Mouse (Mus musculus): ENCODE data around the gene Ybx2.
A peak's percentile ranks its signal among the peaks of the same experiment; 100 is the strongest.
"Not testable (repeated sequence)": the region's sequence is repeated elsewhere in the genome, so short reads cannot be mapped to it uniquely, and the experiment has no call there.

The Ybx2 gene

DNA sequence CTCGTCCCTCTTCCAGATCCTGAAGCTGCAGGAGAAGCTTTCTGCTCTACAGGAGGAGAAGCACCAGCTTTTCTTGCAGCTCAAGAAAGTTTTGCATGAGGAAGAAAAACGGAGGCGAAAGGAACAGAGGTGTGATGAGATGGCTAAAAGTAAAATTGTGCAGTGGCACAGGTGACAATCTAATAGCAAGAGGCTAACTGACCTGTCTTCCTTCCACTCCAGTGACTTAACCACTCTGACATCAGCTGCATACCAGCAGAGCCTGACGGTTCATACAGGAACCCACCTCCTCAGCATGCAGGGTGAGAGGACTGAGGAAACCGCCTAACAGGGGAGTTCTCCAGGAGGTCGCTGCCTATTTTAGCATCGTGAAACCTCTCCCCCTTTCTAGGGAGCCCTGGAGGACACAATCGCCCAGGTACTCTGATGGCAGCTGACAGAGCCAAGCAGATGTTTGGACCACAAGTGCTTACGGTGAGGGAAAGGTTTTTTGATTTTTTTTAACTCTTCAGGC lies 20.6 kb upstream of the Ybx2 start:
- no peak for DNase-seq (ENCODE audit: low read depth)

DNA sequence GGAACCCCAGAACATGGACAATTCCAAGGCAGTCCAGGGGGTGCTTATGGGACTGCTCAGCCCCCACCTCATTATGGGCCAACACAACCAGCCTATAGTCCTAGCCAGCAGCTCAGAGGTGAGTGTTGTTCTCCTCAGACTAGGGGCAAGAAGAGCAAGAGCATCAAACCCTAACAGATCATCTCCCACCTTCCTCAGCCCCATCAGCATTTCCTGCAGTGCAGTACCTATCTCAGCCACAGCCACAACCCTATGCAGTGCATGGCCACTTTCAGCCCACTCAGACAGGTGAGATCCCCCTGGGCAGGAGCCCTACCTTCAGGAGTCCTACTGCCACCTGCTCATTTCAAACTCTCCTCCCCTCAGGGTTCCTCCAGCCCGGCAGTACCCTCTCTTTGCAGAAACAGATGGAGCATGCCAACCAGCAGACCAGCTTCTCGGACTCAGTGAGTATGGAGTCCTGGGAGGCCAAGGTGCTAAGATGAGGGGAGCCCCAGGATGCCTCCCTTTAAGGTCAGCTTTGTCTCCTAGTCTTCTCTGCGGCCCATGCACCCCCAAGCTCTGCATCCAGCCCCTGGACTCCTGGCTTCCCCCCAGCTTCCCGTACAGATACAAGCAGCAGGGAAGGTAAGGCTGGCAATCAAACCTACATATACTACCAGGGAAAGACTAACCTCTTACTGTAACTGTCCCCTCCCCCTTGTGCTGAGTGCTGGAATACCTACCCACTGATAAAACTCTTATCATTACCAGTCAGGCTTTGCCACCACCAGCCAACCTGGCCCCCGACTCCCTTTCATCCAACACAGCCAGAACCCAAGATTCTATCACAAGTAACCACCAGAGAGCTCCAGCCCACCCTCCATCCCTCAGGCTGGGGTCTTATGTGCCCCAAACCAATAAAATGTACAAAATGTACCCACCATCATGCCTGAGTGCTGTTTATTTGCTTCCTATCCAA lies 19.6 kb upstream of the Ybx2 start:
- no peak for DNase-seq (ENCODE audit: low read depth)

DNA sequence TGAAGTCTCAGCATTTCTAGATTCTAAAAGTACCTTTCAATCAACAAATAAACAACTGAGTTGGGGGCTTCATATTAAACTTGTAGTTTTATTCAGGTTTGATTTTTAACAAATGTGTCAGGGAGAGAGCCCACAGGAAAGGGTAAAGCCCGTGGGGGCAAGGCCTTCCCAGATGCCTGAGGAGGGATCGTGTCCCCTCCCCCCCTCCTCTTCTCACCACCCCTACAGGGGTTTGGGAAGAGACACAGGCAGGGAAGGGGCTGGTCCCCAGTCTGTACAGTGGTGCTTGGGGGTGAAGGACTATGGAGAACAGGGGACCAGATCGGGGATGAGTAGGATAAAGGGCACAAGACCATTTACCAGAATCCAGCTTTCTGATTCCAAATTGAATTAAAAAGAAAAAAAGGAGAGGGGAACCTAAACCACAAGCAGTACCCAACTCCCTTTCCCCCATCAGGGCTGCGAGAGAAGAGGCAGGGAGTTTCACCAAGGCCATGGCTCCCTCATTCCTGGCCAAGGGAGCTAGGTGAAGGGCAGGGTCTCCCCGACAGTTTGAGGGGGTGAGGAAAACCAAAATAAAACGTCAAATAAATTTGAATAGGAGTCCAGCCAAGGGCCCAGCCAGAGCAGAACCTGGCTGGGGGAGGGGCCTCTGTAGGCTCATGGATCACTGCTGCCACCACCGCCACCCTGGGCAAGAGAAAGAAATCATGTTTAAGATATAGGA lies 18.8 kb upstream of the Ybx2 start:
- DNase-seq (ENCODE audit: low read depth) = not testable (repeated sequence)

DNA sequence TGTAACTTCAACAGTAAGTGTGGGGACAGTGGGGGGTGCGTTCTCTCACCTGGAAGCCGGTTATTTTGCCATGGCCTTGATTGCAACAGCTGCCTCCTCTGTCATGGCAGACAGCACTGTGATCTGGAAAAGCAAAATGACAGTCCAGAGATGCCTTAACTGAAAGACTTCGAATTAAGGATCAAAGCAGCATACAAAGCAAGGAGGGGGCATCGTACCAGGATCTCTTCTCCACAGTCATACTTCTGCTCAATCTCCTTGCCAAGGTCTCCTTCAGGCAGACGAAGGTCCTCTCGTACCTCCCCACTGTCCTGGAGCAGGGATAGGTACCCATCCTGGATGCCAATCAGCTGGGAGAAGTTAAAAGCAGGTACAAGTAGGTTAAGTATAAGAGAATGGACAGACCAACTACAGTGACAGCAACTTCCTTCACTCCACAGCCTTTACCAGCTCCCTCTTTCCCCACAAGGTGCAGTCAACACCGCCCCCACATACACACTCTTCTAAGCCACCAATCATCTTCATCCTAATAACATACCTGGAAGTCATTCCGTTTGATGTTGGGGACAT lies 18.1 kb upstream of the Ybx2 start:
- no peak for DNase-seq (ENCODE audit: low read depth)

GRCm38 (mm10) chr11:69918118-69918517 lies 17.5 kb upstream of the Ybx2 start:
- no peak for DNase-seq (ENCODE audit: low read depth)

DNA sequence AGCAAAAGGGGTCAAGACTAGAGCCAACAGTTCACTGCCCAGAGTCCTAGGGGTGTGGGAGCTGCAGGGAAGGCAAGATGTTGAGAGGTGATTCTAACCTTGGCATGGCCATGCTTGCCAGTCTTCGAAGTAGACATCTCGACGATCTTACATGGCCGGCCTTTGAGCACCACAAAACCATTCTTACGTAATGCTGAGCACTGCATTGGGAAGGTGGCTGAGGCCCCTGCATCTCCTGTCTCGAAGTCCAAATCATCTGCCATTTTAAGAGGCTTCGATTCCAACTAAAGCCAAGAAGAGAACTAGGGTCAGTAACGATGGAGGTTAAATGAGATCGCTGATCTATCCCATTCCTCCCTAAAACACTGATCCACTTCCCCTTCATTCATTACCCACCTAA lies 16.5 kb upstream of the Ybx2 start:
- no peak for DNase-seq (ENCODE audit: low read depth)

DNA sequence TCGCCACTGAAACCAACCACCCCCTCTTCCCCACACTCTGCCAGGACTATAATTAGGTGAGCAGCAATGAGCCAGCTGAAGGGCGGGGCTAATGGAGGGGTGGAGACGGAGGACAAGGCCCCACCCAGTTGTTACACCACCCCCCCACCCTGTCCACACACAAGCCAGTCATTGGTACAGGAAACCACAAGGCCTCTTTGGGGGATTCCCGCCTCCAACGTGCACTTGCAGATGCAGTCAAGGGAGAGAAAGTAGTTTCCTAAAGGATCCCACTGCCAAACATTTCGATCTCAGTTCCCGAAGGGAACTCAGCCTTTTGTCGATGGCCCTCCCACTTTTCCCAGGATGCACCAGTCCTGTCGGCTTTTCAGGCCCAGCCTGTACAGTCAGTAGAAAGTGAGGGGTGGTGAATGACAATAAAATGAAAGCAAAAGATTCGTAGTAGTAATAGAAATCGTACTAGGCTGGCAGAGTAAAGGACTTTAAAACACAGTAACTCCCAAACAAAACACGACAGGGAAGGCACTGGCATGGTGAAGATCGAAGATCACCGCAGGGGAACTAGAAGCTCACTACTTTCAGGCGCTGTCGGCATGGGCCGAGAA lies 15.8 kb upstream of the Ybx2 start:
- peak; percentile 89 for DNase-seq (ENCODE audit: low read depth)

GRCm38 (mm10) chr11:69920266-69921031 lies 15.1 kb upstream of the Ybx2 start:
- DNase-seq (ENCODE audit: low read depth) = no peak

GRCm38 (mm10) chr11:69921114-69922011 lies 14.2 kb upstream of the Ybx2 start, which contains the start of gene Eif5a:
TSS of gene Eif5a (minus strand) at chr11:69921958.
- peak; percentile 100 for DNase-seq (ENCODE audit: low read depth)

- no peak for DNase-seq (ENCODE audit: low read depth)
These were observed 13.4 kb upstream of the Ybx2 start for GRCm38 (mm10) chr11:69922012-69922756.

GRCm38 (mm10) chr11:69922796-69923195 lies 12.8 kb upstream of the Ybx2 start:
- DNase-seq (ENCODE audit: low read depth) = no peak

DNA sequence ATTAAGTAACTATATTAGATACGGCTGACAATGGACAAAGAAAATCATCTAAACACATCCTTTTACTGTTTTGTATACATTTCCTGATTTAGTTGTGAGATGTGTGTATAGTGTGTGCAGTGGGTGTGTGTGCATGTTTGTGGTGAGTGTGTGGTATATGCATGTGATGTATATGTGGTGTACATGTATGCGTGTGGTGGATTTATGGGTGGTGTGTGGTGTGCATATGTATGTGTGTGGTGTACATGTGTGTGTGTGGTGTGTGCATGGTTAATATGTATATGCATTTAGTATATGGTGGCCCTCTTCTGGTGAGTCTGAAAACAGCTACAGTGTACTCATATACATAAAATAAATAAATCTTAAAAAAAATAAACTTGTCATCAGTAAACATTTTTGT lies 8.1 kb upstream of the Ybx2 start:
- DNase-seq (ENCODE audit: low read depth) = no peak

GRCm38 (mm10) chr11:69929712-69930111 lies 5.9 kb upstream of the Ybx2 start:
- DNase-seq (ENCODE audit: low read depth) = no peak

GRCm38 (mm10) chr11:69930176-69930575 lies 5.4 kb upstream of the Ybx2 start:
- not testable (repeated sequence) for DNase-seq (ENCODE audit: low read depth)

DNA sequence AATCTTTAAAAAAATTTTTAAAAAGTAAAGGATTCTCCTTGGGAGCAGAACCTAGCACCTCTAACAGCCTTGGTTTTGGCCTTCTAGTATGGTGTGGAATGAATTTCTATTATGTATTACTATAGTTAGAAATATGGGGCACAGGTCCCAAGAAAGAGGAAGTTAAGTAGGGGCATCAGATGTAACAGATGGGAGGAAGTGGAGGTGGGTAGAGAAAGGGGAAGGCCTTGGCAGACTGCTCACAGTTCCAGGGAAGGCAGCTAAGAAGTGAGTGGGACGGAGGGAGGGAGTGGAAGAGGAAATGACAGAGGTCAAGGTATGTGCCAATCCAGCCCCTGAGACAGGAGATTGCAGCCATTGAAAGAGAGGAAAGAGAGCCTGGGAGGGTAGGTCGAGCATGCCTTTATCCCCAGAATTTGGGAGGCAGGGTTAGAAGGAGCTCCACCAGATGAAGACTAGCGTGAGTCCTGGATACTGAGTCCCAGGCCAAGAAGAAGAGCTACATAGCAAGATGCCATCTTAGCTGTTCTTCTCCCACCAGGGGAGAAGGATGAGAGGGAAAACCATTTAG lies 4.5 kb upstream of the Ybx2 start:
- DNase-seq (ENCODE audit: low read depth) = no peak

DNA sequence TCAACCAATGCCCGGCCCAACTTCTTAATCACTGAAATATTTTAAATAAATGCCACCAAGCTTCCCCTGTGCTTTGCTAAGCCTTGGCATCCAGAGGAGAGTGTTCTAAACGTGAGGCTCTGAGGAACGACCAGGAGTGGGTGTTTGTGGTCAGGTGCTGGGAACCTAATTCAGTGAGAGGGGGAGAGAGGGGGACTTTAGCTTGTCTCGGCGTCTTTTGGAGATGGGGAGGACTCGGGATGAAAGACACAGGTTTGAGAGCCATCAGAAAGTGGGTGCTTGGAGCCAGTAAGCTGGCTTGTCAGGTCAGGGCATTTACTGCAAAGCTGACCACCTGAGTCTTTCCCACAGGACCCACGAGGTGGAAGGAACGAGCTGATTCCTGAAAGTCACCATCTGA lies 3.8 kb upstream of the Ybx2 start:
- no peak for DNase-seq (ENCODE audit: low read depth)

GRCm38 (mm10) chr11:69932254-69932653 lies 3.3 kb upstream of the Ybx2 start:
- no peak for DNase-seq (ENCODE audit: low read depth)

DNA sequence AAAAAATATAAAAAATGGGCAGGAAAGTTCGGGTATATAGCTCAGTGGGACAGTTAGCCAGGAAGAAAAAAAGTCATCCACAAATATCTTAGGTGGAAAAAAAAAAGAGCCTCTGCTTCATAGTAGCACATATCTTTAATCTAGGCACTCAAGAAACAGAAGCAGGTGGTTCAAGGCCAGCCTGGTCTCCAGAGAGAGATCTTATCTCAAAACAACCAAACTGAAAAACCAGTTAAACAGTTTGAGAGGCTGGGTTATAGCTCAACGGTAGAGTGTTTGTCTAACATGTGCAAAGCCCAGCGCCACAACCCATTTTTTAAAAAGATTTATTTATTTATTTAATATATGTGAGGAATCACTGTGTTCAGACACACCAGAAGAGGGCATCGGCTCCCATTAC lies 2.5 kb upstream of the Ybx2 start:
- no peak for DNase-seq (ENCODE audit: low read depth)

DNA sequence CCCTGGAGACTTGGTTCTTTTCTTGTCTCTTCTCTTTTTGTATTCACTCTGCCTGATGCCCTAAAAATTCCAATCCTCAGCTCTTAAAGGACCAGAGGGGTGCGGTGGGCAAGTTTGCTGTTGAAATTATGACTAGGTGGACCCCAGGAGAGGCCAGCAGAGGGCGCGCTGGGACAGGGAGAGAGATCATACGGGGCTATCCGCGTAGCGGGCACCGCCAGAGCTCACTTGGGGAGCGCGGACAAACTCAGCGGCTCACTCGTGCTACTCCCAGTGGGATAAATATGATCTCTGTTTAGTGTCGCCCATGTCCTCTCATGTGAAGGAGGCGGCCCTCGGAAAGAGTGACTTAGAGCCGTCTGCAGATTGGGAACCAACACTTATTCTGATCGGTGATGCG lies 1.4 kb upstream of the Ybx2 start:
- DNase-seq (ENCODE audit: low read depth) = peak; percentile 93
